Mouse (Mus musculus): ENCODE results near the gene Ggt7. TPM values are rescaled to one million over a fixed set of nuclear protein-coding genes. Genes with fewer than 3 reads are reported as not detected.
A peak's percentile ranks its signal among the peaks of the same experiment; 100 is the strongest.
"Not testable (repeated sequence)": the region's sequence is repeated elsewhere in the genome, so short reads cannot be mapped to it uniquely, and the experiment has no call there.

The Ggt7 gene
- total RNA-seq (2014; fragmentation: Nextera tagmentation) (not detected in 2 replicates), total RNA-seq (2017) (not detected in 2 replicates)

DNA sequence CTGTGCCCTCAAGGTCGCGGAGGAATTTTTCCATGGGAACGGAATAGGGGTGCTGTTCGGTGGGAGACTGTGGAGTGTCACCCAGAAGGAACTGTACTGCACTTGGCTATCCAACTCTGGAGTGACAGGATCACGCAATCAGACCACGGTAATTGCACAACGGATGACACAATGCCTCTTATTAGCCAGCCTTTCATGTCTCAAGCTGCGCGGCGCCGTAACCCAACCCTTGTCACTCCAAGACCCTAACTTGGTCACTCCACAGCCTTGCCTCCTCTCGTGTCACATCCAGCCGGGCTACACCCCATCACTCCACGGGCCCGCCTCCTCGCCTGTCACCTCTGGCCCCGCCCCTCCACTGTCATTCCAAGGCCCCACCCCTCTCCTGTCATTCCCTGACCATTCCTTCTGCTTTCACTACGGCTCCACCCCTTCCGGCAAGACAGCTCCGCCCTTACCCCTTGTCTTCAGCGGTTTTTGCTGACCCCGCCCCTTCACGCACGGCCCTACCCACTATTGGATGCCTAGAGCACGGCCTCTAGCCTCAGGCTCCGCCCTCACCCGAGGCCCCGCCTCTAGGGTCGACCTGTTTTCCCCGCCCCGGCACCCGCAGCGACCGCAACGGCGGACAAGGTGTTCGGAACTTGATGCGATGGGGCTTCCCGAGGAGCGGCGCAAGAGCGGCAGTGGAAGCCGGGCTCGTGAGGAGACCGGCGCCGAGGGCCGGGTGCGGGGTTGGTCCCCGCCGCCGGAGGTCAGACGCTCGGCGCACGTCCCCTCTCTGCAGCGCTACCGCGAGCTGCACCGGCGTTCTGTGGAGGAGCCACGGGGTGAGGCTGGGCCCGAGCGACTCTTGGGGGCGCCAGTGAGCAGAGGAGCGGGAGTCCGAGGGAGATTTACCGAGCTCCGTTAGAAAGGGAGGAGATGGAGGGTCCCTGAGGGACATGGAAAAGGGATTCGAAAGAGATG is at the start of gene Ggt7, which contains the start of gene Acss2:
Gene Ggt7 (minus strand): TSS at position 783 of the 969 bp plus-strand sequence.
Gene Acss2 (plus strand): TSS at position 494 of the 969 bp plus-strand sequence.
- ATAC-seq (replicated peaks; ENCODE audit: poor library complexity, severe bottlenecking): peak; percentile 85

DNA sequence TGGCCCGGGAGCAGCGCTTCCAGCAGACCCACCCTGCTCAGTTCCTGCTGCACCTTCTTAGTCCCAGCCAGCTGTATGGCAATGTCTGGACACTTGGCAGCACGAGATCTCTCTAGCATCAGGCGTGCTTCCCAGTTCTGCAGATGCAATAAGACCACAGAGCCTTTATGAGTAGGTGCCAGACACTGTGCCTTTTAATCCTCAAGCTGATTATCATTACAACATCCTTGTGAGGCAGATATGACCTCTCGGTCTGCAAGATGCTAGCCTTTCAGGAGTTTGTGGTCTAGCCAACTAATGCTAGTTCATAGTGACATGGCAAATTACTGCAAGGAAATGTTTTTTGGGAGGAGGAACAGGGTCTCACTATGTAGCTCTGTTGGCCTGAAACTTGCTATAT is 49.7 kb upstream of the Ggt7 start:
- peak; percentile 55 for ATAC-seq (replicated peaks; ENCODE audit: poor library complexity, severe bottlenecking)

DNA sequence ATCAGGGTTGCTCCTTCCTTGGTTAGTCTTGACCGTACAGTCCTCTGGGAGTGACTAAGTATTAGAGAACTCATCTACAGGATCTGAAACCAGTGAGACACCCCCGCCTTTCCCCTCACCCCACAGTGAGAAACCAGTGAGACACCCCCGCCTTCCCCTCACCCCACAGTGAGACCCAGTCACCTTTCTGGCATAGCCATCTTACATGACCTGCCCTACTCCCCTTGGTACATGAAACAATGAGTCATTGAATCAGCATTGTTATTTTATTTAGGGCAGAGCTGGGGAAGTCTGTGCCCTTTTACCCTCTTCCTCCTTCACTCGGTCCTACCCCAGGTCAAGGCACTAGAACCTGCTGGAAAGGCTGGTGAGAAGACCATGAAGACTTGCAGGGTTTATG is 44.9 kb upstream of the Ggt7 start:
- ATAC-seq (replicated peaks; ENCODE audit: poor library complexity, severe bottlenecking): peak; percentile 25; the same call in 1 of the 2 replicates

DNA sequence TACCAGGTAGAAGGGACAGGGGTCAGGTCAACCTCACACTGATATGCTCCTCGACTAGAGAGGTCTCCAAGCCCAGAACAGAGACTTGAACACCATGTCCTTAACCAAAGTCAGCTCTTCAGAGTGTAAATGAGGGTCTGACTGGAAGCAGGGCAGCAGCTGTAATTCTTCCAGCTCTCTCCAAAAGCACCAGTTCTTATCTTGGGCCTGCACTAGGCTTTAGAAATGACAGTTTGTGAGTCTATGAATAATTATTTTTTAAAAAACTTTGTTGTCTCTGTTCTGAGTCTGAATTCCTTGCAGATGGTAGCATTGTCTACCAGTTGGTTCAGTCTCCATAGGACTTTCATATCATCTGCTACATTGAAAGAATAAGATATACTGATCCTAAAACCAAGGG is 44.2 kb upstream of the Ggt7 start:
- ATAC-seq (replicated peaks; ENCODE audit: poor library complexity, severe bottlenecking): no peak

DNA sequence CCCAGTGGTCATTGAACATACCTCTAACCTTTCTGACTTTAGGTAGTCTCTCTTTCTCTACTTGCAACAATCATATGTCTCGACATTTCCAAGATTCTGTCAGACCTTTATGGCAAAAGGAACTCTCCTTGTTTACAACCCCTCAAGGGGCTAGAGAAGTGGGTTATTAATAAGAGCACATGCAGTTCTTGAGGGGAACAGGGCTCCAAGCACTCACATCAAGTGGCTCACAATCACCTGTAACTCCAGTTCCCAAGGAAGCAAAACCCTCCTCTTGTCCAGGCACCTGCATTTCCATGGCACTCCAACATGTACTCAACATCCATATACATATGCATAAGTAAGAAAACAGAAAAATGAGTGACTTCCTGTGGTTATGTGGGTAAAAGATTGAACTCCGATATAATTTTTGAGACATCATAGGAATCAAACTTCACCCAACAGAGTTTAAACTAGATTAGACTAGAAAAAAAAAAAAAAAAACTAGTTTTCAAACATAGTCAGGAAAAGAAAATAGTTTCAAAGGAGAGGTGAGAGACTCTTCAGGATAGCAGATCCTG is 36.5 kb upstream of the Ggt7 start:
- no peak for ATAC-seq (replicated peaks; ENCODE audit: poor library complexity, severe bottlenecking)

DNA sequence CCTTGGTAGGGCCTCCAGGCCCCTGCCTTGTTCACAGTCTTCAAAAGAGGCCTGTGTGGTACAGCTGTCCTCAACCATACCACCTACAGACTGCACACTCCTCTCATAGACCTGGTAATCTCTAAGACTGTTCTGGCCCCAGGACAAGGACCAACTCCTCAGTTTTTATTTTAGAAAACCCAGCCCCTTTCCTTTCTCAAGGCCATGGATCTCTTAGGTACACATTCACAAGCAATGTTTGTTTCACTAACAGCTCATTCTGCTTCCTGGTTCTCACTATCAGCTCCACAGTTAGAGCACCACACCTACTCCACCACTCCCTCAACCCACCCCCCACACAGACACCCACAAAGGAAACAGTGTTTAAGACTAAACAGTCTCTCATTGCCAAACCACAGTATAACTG is 34.9 kb upstream of the Ggt7 start:
- 0 out of 2 replicates have a peak, but pooled peaks have one; percentile 37 for ATAC-seq (replicated peaks; ENCODE audit: poor library complexity, severe bottlenecking)

DNA sequence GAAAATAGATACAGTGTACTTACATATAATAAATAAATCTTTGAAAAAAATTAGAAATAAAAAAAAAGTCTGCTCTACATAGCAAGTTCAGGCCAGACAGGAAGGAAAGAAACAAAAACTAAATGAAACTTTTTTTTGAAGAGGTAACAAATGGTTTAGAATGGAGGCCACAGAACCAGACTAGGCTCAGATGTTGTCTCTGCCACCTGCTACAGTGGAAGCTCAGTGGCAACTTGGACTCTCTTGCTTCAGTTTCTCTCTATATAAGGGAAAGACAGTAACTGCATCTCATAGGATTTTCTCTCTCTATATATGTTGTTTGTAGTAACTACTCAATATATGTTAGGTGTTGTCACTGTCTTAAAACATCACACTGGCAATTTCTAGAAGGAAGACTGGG is 34.3 kb upstream of the Ggt7 start:
- ATAC-seq (replicated peaks; ENCODE audit: poor library complexity, severe bottlenecking): no peak

DNA sequence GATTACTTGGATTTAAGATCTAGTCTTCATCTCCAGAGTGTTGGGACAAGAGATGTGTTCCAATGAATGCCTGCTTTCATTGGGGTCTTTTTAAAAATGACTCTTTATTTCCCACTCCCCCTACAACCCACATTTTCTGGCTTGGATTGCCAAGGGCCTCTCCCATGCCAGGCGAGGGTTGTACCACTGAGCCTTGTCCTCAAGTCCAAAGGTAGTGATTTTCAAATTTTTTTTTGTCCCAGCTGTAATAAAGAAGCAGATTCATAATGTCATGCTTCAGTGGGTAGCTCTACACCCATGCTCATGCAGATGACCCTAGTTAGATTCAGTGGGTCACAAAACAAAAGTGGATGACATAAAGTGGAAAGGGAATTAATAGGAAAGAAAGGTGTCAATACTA is 28.9 kb upstream of the Ggt7 start:
- ATAC-seq (replicated peaks; ENCODE audit: poor library complexity, severe bottlenecking): no peak

DNA sequence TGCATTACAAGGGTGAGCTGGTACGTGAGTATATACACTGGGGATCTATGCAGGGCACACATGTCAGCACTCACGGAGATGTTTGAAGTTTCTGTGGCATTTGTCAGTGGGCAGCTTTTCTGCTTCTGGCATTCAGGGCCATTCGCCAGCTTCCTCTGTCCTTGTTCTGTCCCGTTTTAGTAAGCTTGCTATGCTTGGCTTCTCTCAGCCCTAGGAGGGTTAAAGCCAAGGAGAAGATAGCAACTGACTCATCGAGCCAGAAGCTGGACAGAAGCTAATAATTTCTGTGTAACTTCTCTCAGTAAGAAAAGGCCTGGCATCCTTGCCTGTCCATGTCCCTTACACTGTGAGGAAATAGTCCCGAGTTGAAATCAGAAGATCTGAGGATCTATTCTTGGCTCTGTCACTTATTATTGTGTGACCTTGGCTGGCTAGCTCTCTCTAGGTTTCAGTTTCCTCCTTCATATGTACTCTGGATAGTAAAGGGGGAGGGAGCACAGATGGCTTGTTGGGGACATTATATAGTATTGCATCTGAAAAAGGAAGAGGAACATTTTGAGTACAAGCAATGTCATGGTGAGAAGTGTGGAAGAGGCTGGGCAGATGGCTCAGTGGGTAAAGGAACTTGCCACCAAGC is 22.9 kb upstream of the Ggt7 start:
- peak; percentile 77 for ATAC-seq (replicated peaks; ENCODE audit: poor library complexity, severe bottlenecking)

DNA sequence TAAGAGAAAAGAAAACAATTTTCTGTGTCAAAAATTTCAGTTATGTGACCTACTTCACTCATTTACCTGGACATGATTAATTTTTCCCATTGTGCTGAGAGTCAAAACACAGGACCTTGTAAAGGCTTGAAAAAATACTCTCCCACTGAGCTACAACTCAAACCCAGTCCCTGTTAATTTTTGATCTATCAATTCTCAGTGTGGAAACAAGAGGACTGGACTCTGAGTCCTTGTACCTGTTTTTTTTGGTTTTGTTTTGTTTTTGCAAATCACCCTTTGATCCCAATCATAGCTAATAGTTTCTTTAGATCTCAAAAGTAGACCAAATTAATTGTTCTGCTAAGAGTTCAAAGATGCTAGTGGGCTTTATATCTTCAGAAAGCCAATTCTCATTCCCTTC is 21.7 kb upstream of the Ggt7 start:
- no peak for ATAC-seq (replicated peaks; ENCODE audit: poor library complexity, severe bottlenecking)

DNA sequence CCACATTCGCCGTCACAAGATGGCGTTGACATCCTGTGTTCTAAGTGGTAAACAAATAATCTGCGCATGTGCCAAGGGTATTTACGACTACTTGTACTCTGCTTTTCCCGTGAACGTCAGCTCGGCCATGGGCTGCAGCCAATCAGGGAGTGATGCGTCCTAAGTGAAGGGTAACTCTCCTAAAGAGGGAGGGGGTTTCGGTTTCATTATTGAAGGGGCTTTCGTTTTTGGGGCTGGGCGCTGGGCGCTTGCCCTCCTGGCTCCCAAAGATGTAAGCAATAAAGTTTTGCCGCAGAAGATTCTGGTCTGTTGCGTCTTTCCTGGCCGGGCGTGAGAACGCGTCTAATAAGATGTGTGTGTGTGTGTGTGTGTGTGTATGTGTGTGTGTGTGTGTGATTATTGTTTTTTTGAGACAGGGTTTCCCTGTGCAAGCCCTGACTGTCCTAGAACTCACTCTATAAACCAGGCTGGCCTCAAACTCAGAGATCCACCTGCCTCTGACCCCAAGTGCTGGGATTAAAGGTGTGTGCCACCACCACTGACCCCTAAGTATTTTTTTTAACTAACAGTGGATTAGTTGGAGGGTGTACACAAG is 20.5 kb upstream of the Ggt7 start:
- not testable (repeated sequence) for ATAC-seq (replicated peaks; ENCODE audit: poor library complexity, severe bottlenecking)

DNA sequence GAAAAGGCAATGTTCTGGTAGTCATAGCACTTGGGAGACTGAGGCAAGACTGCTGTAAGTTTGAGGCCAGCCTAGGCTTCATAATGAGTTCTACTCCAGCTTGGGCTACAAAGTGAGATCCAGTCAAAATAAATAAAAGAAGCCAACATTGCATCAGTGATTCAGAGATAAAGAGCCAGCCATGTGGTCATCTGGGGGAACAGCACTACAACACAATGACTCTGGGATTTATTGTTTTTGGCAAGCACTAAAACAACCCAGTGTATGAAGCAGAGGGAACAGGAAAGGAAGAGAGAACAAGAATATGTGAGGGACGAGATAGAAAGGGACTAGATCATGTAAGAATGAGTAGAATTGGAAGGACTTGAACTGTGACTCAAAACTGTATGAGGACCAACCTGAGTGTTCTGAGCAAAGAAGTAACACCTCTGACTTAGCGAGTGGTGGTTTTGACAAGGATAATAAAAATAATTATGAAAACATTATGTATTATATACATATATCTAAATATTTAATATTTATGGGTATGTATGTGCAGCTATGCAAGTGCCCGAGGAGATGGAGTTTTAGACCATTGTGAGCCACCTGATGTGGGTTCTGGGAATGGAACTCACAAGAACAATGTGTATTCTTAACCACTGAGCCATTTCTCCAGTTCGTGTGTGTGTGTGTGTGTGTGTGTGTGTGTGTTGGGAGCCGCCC is 19.9 kb upstream of the Ggt7 start:
- peak; percentile 22; the same call in 1 of the 2 replicates for ATAC-seq (replicated peaks; ENCODE audit: poor library complexity, severe bottlenecking)

DNA sequence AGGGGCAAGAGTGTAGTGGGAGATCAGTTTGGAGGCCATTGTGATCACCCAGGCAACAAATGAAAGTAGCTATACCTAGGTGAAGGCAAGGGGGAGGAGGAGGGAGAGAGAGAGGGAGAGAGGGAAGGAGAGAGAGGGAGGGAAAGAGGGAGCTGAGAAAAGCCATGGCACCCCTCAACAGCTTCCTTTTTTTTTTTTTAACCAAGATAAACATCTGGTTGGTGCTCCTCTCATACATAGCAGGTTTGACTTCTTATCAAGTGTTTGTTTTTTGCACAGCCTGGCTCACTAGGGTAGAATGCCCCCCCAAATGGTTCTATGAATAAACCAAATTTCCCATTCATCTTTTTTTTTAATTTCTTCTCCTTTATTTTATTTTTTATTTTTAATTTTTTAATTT is 18.3 kb upstream of the Ggt7 start:
- ATAC-seq (replicated peaks; ENCODE audit: poor library complexity, severe bottlenecking): no peak

DNA sequence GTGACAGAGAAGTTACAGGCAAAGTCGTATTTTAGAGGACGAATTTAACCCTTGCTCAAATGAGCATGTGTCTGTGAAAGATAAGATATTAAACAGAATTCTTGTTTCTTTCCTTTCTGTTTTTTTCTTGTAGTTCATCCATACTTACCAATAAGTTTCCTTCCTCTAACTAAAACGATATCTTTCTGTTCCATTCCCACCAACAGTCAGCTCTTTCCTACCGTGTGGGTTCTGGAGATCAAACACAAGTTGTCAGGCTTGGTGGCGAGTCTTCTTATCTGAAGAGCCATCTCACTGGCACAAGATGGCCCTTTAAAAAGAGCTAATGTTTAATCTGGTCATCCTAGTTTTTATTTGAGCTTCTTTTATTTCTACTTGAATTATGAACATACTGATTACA is 9.3 kb upstream of the Ggt7 start:
- ATAC-seq (replicated peaks; ENCODE audit: poor library complexity, severe bottlenecking): no peak

DNA sequence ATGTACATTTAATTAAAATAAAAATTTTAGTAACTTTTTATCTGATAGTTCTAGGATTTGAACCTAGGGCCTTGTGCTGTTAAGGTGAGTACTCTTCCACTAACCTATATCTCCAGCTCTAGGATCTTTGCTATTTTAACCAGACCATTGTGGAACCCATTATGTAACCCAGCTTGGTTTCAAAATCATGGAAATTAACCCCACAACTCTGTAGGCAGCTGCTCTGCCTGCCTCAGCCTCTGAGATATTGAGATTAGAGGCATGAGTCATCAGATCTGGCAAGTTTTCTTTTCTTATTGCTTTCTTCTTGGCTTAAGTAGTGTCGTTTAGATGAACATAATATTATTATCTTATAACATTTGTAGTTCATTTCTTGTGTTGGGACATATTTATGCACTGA is 6.3 kb upstream of the Ggt7 start:
- ATAC-seq (replicated peaks; ENCODE audit: poor library complexity, severe bottlenecking): peak; percentile 77

DNA sequence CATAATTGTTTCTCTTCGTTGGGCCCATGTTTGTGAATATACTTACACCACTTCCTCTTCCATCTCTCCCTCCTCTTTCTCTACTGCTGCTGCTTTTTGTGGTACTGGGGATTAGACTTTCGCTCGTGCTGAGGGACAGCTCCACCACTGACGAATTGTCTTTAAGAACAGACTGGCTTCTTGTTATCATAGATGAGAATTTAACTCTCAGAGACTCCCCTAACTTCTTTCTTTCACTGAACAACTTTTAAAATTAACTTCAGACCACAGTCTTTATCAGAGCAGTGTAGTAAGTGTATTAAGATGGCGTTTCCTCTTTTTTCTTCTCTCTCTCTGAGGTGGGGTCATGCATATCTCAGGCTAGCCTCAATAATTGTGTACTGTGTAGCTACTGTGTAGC is 5.7 kb upstream of the Ggt7 start:
- peak; percentile 84 for ATAC-seq (replicated peaks; ENCODE audit: poor library complexity, severe bottlenecking)

DNA sequence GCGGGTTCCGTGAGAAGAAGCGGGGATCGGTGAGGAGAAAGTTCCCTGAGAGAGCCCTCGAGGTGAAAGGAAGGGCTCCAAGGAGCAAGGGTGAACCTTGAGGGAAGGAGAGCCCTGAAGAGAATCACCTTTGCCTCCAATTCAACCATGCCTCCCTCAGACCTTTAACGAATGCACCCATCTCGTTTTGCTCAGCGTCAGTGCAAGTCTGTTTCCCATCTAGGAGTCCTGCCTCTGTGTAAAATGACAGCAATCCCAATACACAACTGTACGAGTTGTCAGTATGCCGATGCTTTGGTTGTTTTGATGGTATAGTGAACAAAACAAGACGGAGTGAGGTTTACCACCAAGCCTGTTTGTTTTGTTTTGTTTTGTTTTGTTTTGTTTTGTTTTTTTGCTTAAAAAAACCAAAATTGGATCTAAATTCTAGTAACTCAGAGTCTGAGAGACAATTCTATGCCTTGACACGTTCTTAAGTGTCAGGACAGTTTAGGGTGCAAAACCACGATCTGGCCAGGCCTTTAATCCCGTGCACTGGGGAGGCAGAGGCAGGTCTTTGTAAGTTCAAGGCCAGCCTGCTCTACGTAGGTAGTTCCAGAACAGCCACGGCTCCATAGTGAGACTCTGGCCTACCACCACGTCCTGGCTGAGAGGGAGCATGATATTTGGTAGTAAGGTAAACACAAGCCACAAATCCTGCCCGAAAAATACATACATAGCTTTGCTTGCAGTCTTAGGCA is 664 bp upstream of the Ggt7 start:
- ATAC-seq (replicated peaks; ENCODE audit: poor library complexity, severe bottlenecking): no peak

DNA sequence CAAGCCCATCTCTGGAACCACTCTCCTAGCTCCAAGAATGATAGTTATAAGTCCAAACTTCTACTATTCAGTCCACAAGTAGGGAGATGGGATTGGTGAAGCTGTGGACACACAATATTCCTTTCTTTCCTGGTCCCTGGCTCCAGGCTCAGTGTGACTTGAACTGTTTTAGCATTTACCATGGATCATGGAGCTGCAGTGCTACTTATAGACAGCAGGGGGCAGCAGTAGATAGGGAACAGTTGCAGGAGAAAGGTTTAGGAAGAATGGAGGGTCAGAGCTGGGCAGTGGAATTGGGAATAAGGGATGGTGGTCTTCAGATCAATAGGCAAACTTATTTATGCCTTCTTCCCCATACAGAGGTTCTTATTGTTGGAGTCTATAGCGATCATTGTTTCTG is 2.1 kb downstream of the Ggt7 start:
- no peak for ATAC-seq (replicated peaks; ENCODE audit: poor library complexity, severe bottlenecking)

DNA sequence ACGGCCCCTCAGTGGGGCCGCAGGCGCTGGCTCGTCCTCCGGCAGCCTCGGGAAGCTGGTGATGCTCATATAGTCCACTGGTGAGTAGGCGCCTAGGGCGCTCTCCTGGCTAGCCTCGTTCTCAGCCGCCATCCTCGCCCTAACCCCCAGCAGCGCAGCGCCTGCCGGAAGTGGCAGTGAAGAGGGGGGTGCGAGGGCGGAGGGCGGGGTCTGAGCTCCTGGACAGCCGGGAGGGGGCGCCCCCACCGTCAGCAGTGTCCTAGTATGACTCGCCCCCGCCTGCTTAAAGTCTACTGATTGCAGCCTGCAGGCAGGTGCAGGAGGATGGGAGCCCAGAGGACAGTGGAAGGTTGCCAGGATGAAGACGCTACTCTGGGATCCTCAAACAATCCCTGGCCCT is 3.4 kb downstream of the Ggt7 start:
- ATAC-seq (replicated peaks; ENCODE audit: poor library complexity, severe bottlenecking): peak; percentile 35
